Mouse (Mus musculus): ENCODE measurements around the gene Cpn1. TPM values are rescaled to one million over a fixed set of nuclear protein-coding genes. Genes with fewer than 3 reads are reported as not detected.
"Not testable (repeated sequence)": the region's sequence is repeated elsewhere in the genome, so short reads cannot be mapped to it uniquely, and the experiment has no call there.

Cpn1 gene
- polyA plus RNA-seq, 1 experiment = 1.4 TPM

GRCm38 (mm10) chr19:43960014-43960413 is 26.3 kb downstream of the Cpn1 start:
- TF ChIP-seq POLR2A (IDR thresholded peaks at IDR 0.05; ENCODE audit: low read depth, low read length) (no peak), CTCF (IDR thresholded peaks at IDR 0.05; ENCODE audit: extremely low read depth, insufficient read depth, insufficient read length, insufficient replicate concordance) (no peak)
- Histone ChIP-seq H3K27ac (ENCODE audit: insufficient read depth, low read length) (no peak overlapping the region), H3K4me3 (ENCODE audit: extremely low read depth, insufficient read depth, insufficient read length) (no peak overlapping the region), H3K27me3 (ENCODE audit: control insufficient read depth, insufficient read depth, low read length) (no peaks in the 10 kb centered on the region), H3K4me1 (ENCODE audit: control insufficient read depth, insufficient read depth, insufficient read length) (peaks cover under 1% of the 10 kb centered on the region; the same call in 1 of the 2 replicates), H3K36me3 (ENCODE audit: control insufficient read depth, insufficient read depth, low read length) (no peaks in the 10 kb centered on the region)
- no peak for DNase-seq (ENCODE audit: low read depth in 1 of 2, low spot score in 2 of 2)
- WGBS = 88% methylated on average over 11 of the region's 11 CpGs

GRCm38 (mm10) chr19:43959162-43959561 is 27.2 kb downstream of the Cpn1 start:
- Histone ChIP-seq H3K4me3 (ENCODE audit: extremely low read depth, insufficient read depth, insufficient read length) (no peak overlapping the region), H3K27ac (ENCODE audit: insufficient read depth, low read length) (no peak overlapping the region), H3K27me3 (ENCODE audit: control insufficient read depth, insufficient read depth, low read length) (no peaks in the 10 kb centered on the region), H3K4me1 (ENCODE audit: control insufficient read depth, insufficient read depth, insufficient read length) (no peaks in the 10 kb centered on the region), H3K36me3 (ENCODE audit: control insufficient read depth, insufficient read depth, low read length) (no peaks in the 10 kb centered on the region)
- no peak for TF ChIP-seq POLR2A (IDR thresholded peaks at IDR 0.05; ENCODE audit: low read depth, low read length)
- TF ChIP-seq CTCF (IDR thresholded peaks at IDR 0.05; ENCODE audit: extremely low read depth, insufficient read depth, insufficient read length, insufficient replicate concordance) = peak; percentile 77; the same call in 1 of the 2 replicates
- 29% methylated on average over 2 of the region's 2 CpGs for WGBS
- DNase-seq (ENCODE audit: low read depth in 1 of 2, low spot score in 2 of 2) = peak; percentile 12 to 51

GRCm38 (mm10) chr19:43957881-43958280 is 28.5 kb downstream of the Cpn1 start:
- TF ChIP-seq POLR2A (IDR thresholded peaks at IDR 0.05; ENCODE audit: low read depth, low read length) (no peak), CTCF (IDR thresholded peaks at IDR 0.05; ENCODE audit: extremely low read depth, insufficient read depth, insufficient read length, insufficient replicate concordance) (no peak)
- Histone ChIP-seq H3K36me3 (ENCODE audit: control insufficient read depth, insufficient read depth, low read length) (no peaks in the 10 kb centered on the region), H3K27ac (ENCODE audit: insufficient read depth, low read length) (no peak overlapping the region), H3K4me3 (ENCODE audit: extremely low read depth, insufficient read depth, insufficient read length) (no peak overlapping the region), H3K4me1 (ENCODE audit: control insufficient read depth, insufficient read depth, insufficient read length) (no peaks in the 10 kb centered on the region), H3K27me3 (ENCODE audit: control insufficient read depth, insufficient read depth, low read length) (no peaks in the 10 kb centered on the region)
- no peak for DNase-seq (ENCODE audit: low read depth in 1 of 2, low spot score in 2 of 2)
- 90% methylated on average over 4 of the region's 4 CpGs for WGBS

GRCm38 (mm10) chr19:43957402-43957801 is 29.0 kb downstream of the Cpn1 start:
- TF ChIP-seq POLR2A (IDR thresholded peaks at IDR 0.05; ENCODE audit: low read depth, low read length) (no peak), CTCF (IDR thresholded peaks at IDR 0.05; ENCODE audit: extremely low read depth, insufficient read depth, insufficient read length, insufficient replicate concordance) (no peak)
- DNase-seq (ENCODE audit: low read depth in 1 of 2, low spot score in 2 of 2) = no peak
- H3K27ac ChIP-seq (ENCODE audit: insufficient read depth, low read length) = no peak overlapping the region
- no peaks in the 10 kb centered on the region for H3K27me3 ChIP-seq (ENCODE audit: control insufficient read depth, insufficient read depth, low read length)
- no peaks in the 10 kb centered on the region for H3K36me3 ChIP-seq (ENCODE audit: control insufficient read depth, insufficient read depth, low read length)
- H3K4me1 ChIP-seq (ENCODE audit: control insufficient read depth, insufficient read depth, insufficient read length) = no peaks in the 10 kb centered on the region
- WGBS = 75% methylated on average over 4 of the region's 4 CpGs
- no peak overlapping the region for H3K4me3 ChIP-seq (ENCODE audit: extremely low read depth, insufficient read depth, insufficient read length)

- WGBS = 53% methylated on average over 5 of the region's 5 CpGs
- Histone ChIP-seq H3K4me3 (ENCODE audit: extremely low read depth, insufficient read depth, insufficient read length) (no peak overlapping the region), H3K36me3 (ENCODE audit: control insufficient read depth, insufficient read depth, low read length) (no peaks in the 10 kb centered on the region), H3K4me1 (ENCODE audit: control insufficient read depth, insufficient read depth, insufficient read length) (no peaks in the 10 kb centered on the region), H3K27me3 (ENCODE audit: control insufficient read depth, insufficient read depth, low read length) (no peaks in the 10 kb centered on the region), H3K27ac (ENCODE audit: insufficient read depth, low read length) (no peak overlapping the region)
- DNase-seq (ENCODE audit: low read depth in 1 of 2, low spot score in 2 of 2) = no peak
- TF ChIP-seq POLR2A (IDR thresholded peaks at IDR 0.05; ENCODE audit: low read depth, low read length) (no peak), CTCF (IDR thresholded peaks at IDR 0.05; ENCODE audit: extremely low read depth, insufficient read depth, insufficient read length, insufficient replicate concordance) (no peak)
Observed at GRCm38 (mm10) chr19:43955266-43955665, 31.1 kb downstream of the Cpn1 start.

GRCm38 (mm10) chr19:43954864-43955263 is 31.5 kb downstream of the Cpn1 start:
- DNase-seq (ENCODE audit: low read depth in 1 of 2, low spot score in 2 of 2) = no peak
- TF ChIP-seq POLR2A (IDR thresholded peaks at IDR 0.05; ENCODE audit: low read depth, low read length) (no peak), CTCF (IDR thresholded peaks at IDR 0.05; ENCODE audit: extremely low read depth, insufficient read depth, insufficient read length, insufficient replicate concordance) (no peak)
- Histone ChIP-seq H3K27me3 (ENCODE audit: control insufficient read depth, insufficient read depth, low read length) (no peaks in the 10 kb centered on the region), H3K4me1 (ENCODE audit: control insufficient read depth, insufficient read depth, insufficient read length) (no peaks in the 10 kb centered on the region), H3K27ac (ENCODE audit: insufficient read depth, low read length) (no peak overlapping the region), H3K36me3 (ENCODE audit: control insufficient read depth, insufficient read depth, low read length) (no peaks in the 10 kb centered on the region), H3K4me3 (ENCODE audit: extremely low read depth, insufficient read depth, insufficient read length) (no peak overlapping the region)
- WGBS = 49% methylated on average over 4 of the region's 4 CpGs

GRCm38 (mm10) chr19:43952936-43953335 is 33.4 kb downstream of the Cpn1 start:
- DNase-seq (ENCODE audit: low read depth in 1 of 2, low spot score in 2 of 2); H3K36me3 ChIP-seq (ENCODE audit: control insufficient read depth, insufficient read depth, low read length); H3K27ac ChIP-seq (ENCODE audit: insufficient read depth, low read length); H3K4me1 ChIP-seq (ENCODE audit: control insufficient read depth, insufficient read depth, insufficient read length); H3K4me3 ChIP-seq (ENCODE audit: extremely low read depth, insufficient read depth, insufficient read length); H3K27me3 ChIP-seq (ENCODE audit: control insufficient read depth, insufficient read depth, low read length): not testable (repeated sequence)
- 87% methylated on average over 8 of the region's 8 CpGs for WGBS
